Mouse (Mus musculus): ENCODE results near the gene Tmem256. TPM values are rescaled to one million over a fixed set of nuclear protein-coding genes. Genes with fewer than 3 reads are reported as not detected.

Tmem256 gene
- polyA plus RNA-seq, 1 experiment: 99.3 TPM

GRCm38 (mm10) chr11:69883527-69884151 is 45.3 kb downstream of the Tmem256 start:
- Histone ChIP-seq H3K4me3 (ENCODE audit: low read depth, low read length) (no peak overlapping the region), H3K27me3 (ENCODE audit: control insufficient read depth, insufficient read depth, low read length) (no peaks in the 10 kb centered on the region), H3K27ac (ENCODE audit: insufficient read depth, low read depth, low read length) (0 out of 2 replicates have a peak overlapping the region, but pooled peaks have one; percentile 25), H3K36me3 (ENCODE audit: control insufficient read depth, insufficient read depth, low read length) (no peaks in the 10 kb centered on the region), H3K4me1 (ENCODE audit: control insufficient read depth, insufficient read depth, insufficient read length, low read length) (peaks cover 10% of the 10 kb centered on the region)
- WGBS: 80% methylated on average over 8 of the region's 8 CpGs
- TF ChIP-seq POLR2A (IDR thresholded peaks at IDR 0.05; ENCODE audit: low read depth, low read length) (no peak), CTCF (IDR thresholded peaks at IDR 0.05; ENCODE audit: extremely low read depth, insufficient read length, insufficient replicate concordance, low read depth, low read length) (no peak)

GRCm38 (mm10) chr11:69884240-69884639 is 45.9 kb downstream of the Tmem256 start:
- Histone ChIP-seq H3K4me1 (ENCODE audit: control insufficient read depth, insufficient read depth, insufficient read length, low read length) (peaks cover 10% of the 10 kb centered on the region), H3K27ac (ENCODE audit: insufficient read depth, low read depth, low read length) (0 out of 2 replicates have a peak overlapping the region, but pooled peaks have one; percentile 25), H3K27me3 (ENCODE audit: control insufficient read depth, insufficient read depth, low read length) (no peaks in the 10 kb centered on the region), H3K36me3 (ENCODE audit: control insufficient read depth, insufficient read depth, low read length) (no peaks in the 10 kb centered on the region), H3K4me3 (ENCODE audit: low read depth, low read length) (no peak overlapping the region)
- WGBS: 48% methylated on average over 9 of the region's 9 CpGs
- TF ChIP-seq CTCF (IDR thresholded peaks at IDR 0.05; ENCODE audit: extremely low read depth, insufficient read length, insufficient replicate concordance, low read depth, low read length) (no peak), POLR2A (IDR thresholded peaks at IDR 0.05; ENCODE audit: low read depth, low read length) (no peak)

- Histone ChIP-seq H3K27me3 (ENCODE audit: control insufficient read depth, insufficient read depth, low read length) (no peaks in the 10 kb centered on the region), H3K4me3 (ENCODE audit: low read depth, low read length) (no peak overlapping the region), H3K36me3 (ENCODE audit: control insufficient read depth, insufficient read depth, low read length) (no peaks in the 10 kb centered on the region), H3K4me1 (ENCODE audit: control insufficient read depth, insufficient read depth, insufficient read length, low read length) (peaks cover 8% of the 10 kb centered on the region), H3K27ac (ENCODE audit: insufficient read depth, low read depth, low read length) (no peak overlapping the region)
- TF ChIP-seq CTCF (IDR thresholded peaks at IDR 0.05; ENCODE audit: extremely low read depth, insufficient read length, insufficient replicate concordance, low read depth, low read length) (no peak), POLR2A (IDR thresholded peaks at IDR 0.05; ENCODE audit: low read depth, low read length) (no peak)
- 78% methylated on average over 8 of the region's 8 CpGs for WGBS
Measured at GRCm38 (mm10) chr11:69884663-69885062, 46.3 kb downstream of the Tmem256 start.

GRCm38 (mm10) chr11:69886907-69887635 is 48.8 kb downstream of the Tmem256 start:
- Histone ChIP-seq H3K36me3 (ENCODE audit: control insufficient read depth, insufficient read depth, low read length) (no peaks in the 10 kb centered on the region), H3K4me3 (ENCODE audit: low read depth, low read length) (no peak overlapping the region), H3K27ac (ENCODE audit: insufficient read depth, low read depth, low read length) (no peak overlapping the region), H3K4me1 (ENCODE audit: control insufficient read depth, insufficient read depth, insufficient read length, low read length) (no peaks in the 10 kb centered on the region), H3K27me3 (ENCODE audit: control insufficient read depth, insufficient read depth, low read length) (no peaks in the 10 kb centered on the region)
- TF ChIP-seq CTCF (IDR thresholded peaks at IDR 0.05; ENCODE audit: extremely low read depth, insufficient read length, insufficient replicate concordance, low read depth, low read length): peak; percentile 40; the same call in 1 of the 2 replicates
- no peak for TF ChIP-seq POLR2A (IDR thresholded peaks at IDR 0.05; ENCODE audit: low read depth, low read length)
- 58% methylated on average over 8 of the region's 8 CpGs for WGBS

Other genes starting within 250 kb of the Tmem256 start
- gene Atp1b2, start 232.6 kb upstream of the Tmem256 start, polyA plus RNA-seq (2012; rRNA removed): 2.5 and 4.5 TPM in 2 replicates
- not detected in 2 replicates for gene Shbg, start 220.6 kb upstream of the Tmem256 start, polyA plus RNA-seq (2012; rRNA removed)
- 0.44 and 0.49 TPM in 2 replicates for gene Sat2, start 216.5 kb upstream of the Tmem256 start, polyA plus RNA-seq (2012; rRNA removed)
- gene Fxr2, start 205.5 kb upstream of the Tmem256 start, polyA plus RNA-seq (2012; rRNA removed): 13.4 and 29.2 TPM in 2 replicates
- gene Sox15, start 183.2 kb upstream of the Tmem256 start, polyA plus RNA-seq (2012; rRNA removed): 0.43 TPM in 1 of 2 replicates, not detected in the other
- gene Mpdu1, start 175.9 kb upstream of the Tmem256 start, polyA plus RNA-seq (2012; rRNA removed): 79.7 and 135 TPM in 2 replicates
- 20.9 and 24.7 TPM in 2 replicates for gene Cd68, start 172.4 kb upstream of the Tmem256 start, polyA plus RNA-seq (2012; rRNA removed)
- 92.1 and 134 TPM in 2 replicates for gene Eif4a1, start 166.1 kb upstream of the Tmem256 start, polyA plus RNA-seq (2012; rRNA removed)
- gene Senp3, start 156.4 kb upstream of the Tmem256 start, polyA plus RNA-seq (2012; rRNA removed): 15.4 and 24.6 TPM in 2 replicates
- 6.9 and 11.6 TPM in 2 replicates for gene Tnfsf13, start 152.7 kb upstream of the Tmem256 start, polyA plus RNA-seq (2012; rRNA removed)
- 11.9 and 13.7 TPM in 2 replicates for gene Tnfsf12, start 142.7 kb upstream of the Tmem256 start, polyA plus RNA-seq (2012; rRNA removed)
- gene Tnfsfm13, start 142.4 kb upstream of the Tmem256 start, polyA plus RNA-seq (2012; rRNA removed): 1.8 and 2.3 TPM in 2 replicates
- gene Polr2a, start 79.9 kb upstream of the Tmem256 start, polyA plus RNA-seq (2012; rRNA removed): 22.5 and 62.3 TPM in 2 replicates
- gene Slc35g3, start 76.5 kb upstream of the Tmem256 start, polyA plus RNA-seq (2012; rRNA removed): 0.08 and 0.16 TPM in 2 replicates
- gene Zbtb4, start 72.6 kb upstream of the Tmem256 start, polyA plus RNA-seq (2012; rRNA removed): 12.1 and 16.5 TPM in 2 replicates
- gene Chrnb1, start 42.6 kb upstream of the Tmem256 start, polyA plus RNA-seq (2012; rRNA removed): 5.5 and 8.7 TPM in 2 replicates
- 3.6 and 4.8 TPM in 2 replicates for gene Fgf11, start 36.7 kb upstream of the Tmem256 start, polyA plus RNA-seq (2012; rRNA removed)
- 30.5 and 63.0 TPM in 2 replicates for gene Tmem102, start 32.9 kb upstream of the Tmem256 start, polyA plus RNA-seq (2012; rRNA removed)
- gene Gm39566, start 23.2 kb upstream of the Tmem256 start, polyA plus RNA-seq (2012; rRNA removed): not detected in 2 replicates
- gene Spem2, start 20.0 kb upstream of the Tmem256 start, polyA plus RNA-seq (2012; rRNA removed): not detected in 2 replicates
- not detected in 2 replicates for gene Spem1, start 16.3 kb upstream of the Tmem256 start, polyA plus RNA-seq (2012; rRNA removed)
- 11.1 and 12.0 TPM in 2 replicates for gene Nlgn2, start 730 bp upstream of the Tmem256 start, polyA plus RNA-seq (2012; rRNA removed)
- 14.6 and 29.3 TPM in 2 replicates for gene Plscr3, start 7.9 kb downstream of the Tmem256 start, polyA plus RNA-seq (2012; rRNA removed)
- gene Tnk1, start 20.2 kb downstream of the Tmem256 start, polyA plus RNA-seq (2012; rRNA removed): 21.1 and 46.3 TPM in 2 replicates
- not detected in 2 replicates for gene Tmem95, start 39.5 kb downstream of the Tmem256 start, polyA plus RNA-seq (2012; rRNA removed)
- 1.6 and 2.8 TPM in 2 replicates for gene Kctd11, start 42.9 kb downstream of the Tmem256 start, polyA plus RNA-seq (2012; rRNA removed)
- gene Acap1, start 57.0 kb downstream of the Tmem256 start, polyA plus RNA-seq (2012; rRNA removed): 7.3 and 11.6 TPM in 2 replicates
- 1.8 and 2.6 TPM in 2 replicates for gene 2810408A11Rik, start 62.5 kb downstream of the Tmem256 start, polyA plus RNA-seq (2012; rRNA removed)
- gene Neurl4, start 62.6 kb downstream of the Tmem256 start, polyA plus RNA-seq (2012; rRNA removed): 17.3 and 23.9 TPM in 2 replicates
- gene Gps2, start 75.4 kb downstream of the Tmem256 start, polyA plus RNA-seq (2012; rRNA removed): 57.4 and 104 TPM in 2 replicates
- gene Eif5a, start 83.4 kb downstream of the Tmem256 start, polyA plus RNA-seq (2012; rRNA removed): 136 and 230 TPM in 2 replicates
- 10.6 and 11.4 TPM in 2 replicates for gene Ybx2, start 97.3 kb downstream of the Tmem256 start, polyA plus RNA-seq (2012; rRNA removed)
- 11.2 and 12.9 TPM in 2 replicates for gene Slc2a4, start 109.7 kb downstream of the Tmem256 start, polyA plus RNA-seq (2012; rRNA removed)
- 521 and 1,844 TPM in 2 replicates for gene Cldn7, start 126.3 kb downstream of the Tmem256 start, polyA plus RNA-seq (2012; rRNA removed)
- 59.7 and 116 TPM in 2 replicates for gene Ctdnep1, start 142.6 kb downstream of the Tmem256 start, polyA plus RNA-seq (2012; rRNA removed)
- gene Elp5, start 144.0 kb downstream of the Tmem256 start, polyA plus RNA-seq (2012; rRNA removed): 24.4 and 37.8 TPM in 2 replicates
- 211 and 564 TPM in 2 replicates for gene Gabarap, start 152.6 kb downstream of the Tmem256 start, polyA plus RNA-seq (2012; rRNA removed)
- gene Phf23, start 157.3 kb downstream of the Tmem256 start, polyA plus RNA-seq (2012; rRNA removed): 5.7 and 12.4 TPM in 2 replicates
- 5.2 and 7.4 TPM in 2 replicates for gene Dvl2, start 162.1 kb downstream of the Tmem256 start, polyA plus RNA-seq (2012; rRNA removed)
- 65.6 and 109 TPM in 2 replicates for gene Acadvl, start 176.9 kb downstream of the Tmem256 start, polyA plus RNA-seq (2012; rRNA removed)
- 5.3 and 5.5 TPM in 2 replicates for gene Dlg4, start 178.4 kb downstream of the Tmem256 start, polyA plus RNA-seq (2012; rRNA removed)
- not detected in 2 replicates for gene Asgr1, start 215.6 kb downstream of the Tmem256 start, polyA plus RNA-seq (2012; rRNA removed)

Data from small intestine, adult 2 months (tissue).